Mouse (Mus musculus): ENCODE data around the gene Akap2. TPM values are rescaled to one million over a fixed set of nuclear protein-coding genes. Genes with fewer than 3 reads are reported as not detected.

Gene Akap2
- polyA plus RNA-seq, 1 experiment from 2014 or later = 31.3 TPM

GRCm38 (mm10) chr4:57751566-57751965 lies 34.1 kb downstream of the Akap2 start:
- no peaks in the 10 kb centered on the region for H3K4me1 ChIP-seq (ENCODE audit: control insufficient read depth, insufficient read depth, low read length)
- H3K9me3 ChIP-seq (ENCODE audit: control insufficient read depth, low read depth, low read length) = no peaks in the 10 kb centered on the region
- ATAC-seq (ENCODE audit: insufficient number of reproducible peaks, insufficient read depth, low FRiP score, low read depth) = no peak
- 93% methylated on average over 11 of the region's 11 CpGs for whole genome bisulfite sequencing
- H3K27ac ChIP-seq (ENCODE audit: low read length) = no peak overlapping the region
- no peak overlapping the region for H3K9ac ChIP-seq (replicated peaks; ENCODE audit: low read depth, low read length)
- H3K36me3 ChIP-seq (ENCODE audit: control insufficient read depth, insufficient read depth, low read length) = no peaks in the 10 kb centered on the region
- no peak overlapping the region for H3K4me3 ChIP-seq (ENCODE audit: low read depth, low read length)
- no peaks in the 10 kb centered on the region for H3K27me3 ChIP-seq (ENCODE audit: control insufficient read depth, insufficient read depth, low read length)
- H3K4me2 ChIP-seq (replicated peaks; ENCODE audit: low read depth, low read length) = no peak overlapping the region

GRCm38 (mm10) chr4:57755085-57755484 lies 37.6 kb downstream of the Akap2 start:
- WGBS = 91% methylated on average over 11 of the region's 11 CpGs
- no peaks in the 10 kb centered on the region for H3K27me3 ChIP-seq (ENCODE audit: control insufficient read depth, insufficient read depth, low read length)

GRCm38 (mm10) chr4:57757997-57758396 lies 40.5 kb downstream of the Akap2 start:
- Histone ChIP-seq H3K36me3 (ENCODE audit: control insufficient read depth, insufficient read depth, low read length) (no peaks in the 10 kb centered on the region), H3K9me3 (ENCODE audit: control insufficient read depth, low read depth, low read length) (no peaks in the 10 kb centered on the region), H3K9ac (replicated peaks; ENCODE audit: low read depth, low read length) (no peak overlapping the region), H3K4me1 (ENCODE audit: control insufficient read depth, insufficient read depth, low read length) (no peaks in the 10 kb centered on the region), H3K4me2 (replicated peaks; ENCODE audit: low read depth, low read length) (no peak overlapping the region), H3K4me3 (ENCODE audit: low read depth, low read length) (no peak overlapping the region), H3K27me3 (ENCODE audit: control insufficient read depth, insufficient read depth, low read length) (no peaks in the 10 kb centered on the region), H3K27ac (ENCODE audit: low read length) (no peak overlapping the region)
- ATAC-seq (ENCODE audit: insufficient number of reproducible peaks, insufficient read depth, low FRiP score, low read depth) = no peak
- 62% methylated on average over 11 of the region's 11 CpGs for WGBS

More at GRCm38 (mm10) chr4:57755085-57755484, 37.6 kb downstream of the Akap2 start:
- Histone ChIP-seq H3K4me2 (replicated peaks; ENCODE audit: low read depth, low read length) (no peak overlapping the region), H3K4me3 (ENCODE audit: low read depth, low read length) (no peak overlapping the region), H3K9ac (replicated peaks; ENCODE audit: low read depth, low read length) (no peak overlapping the region), H3K27ac (ENCODE audit: low read length) (no peak overlapping the region), H3K36me3 (ENCODE audit: control insufficient read depth, insufficient read depth, low read length) (no peaks in the 10 kb centered on the region), H3K9me3 (ENCODE audit: control insufficient read depth, low read depth, low read length) (no peaks in the 10 kb centered on the region), H3K4me1 (ENCODE audit: control insufficient read depth, insufficient read depth, low read length) (no peaks in the 10 kb centered on the region)
- ATAC-seq (ENCODE audit: insufficient number of reproducible peaks, insufficient read depth, low FRiP score, low read depth) = no peak

GRCm38 (mm10) chr4:57762424-57762823 lies 45.0 kb downstream of the Akap2 start:
- ATAC-seq (ENCODE audit: insufficient number of reproducible peaks, insufficient read depth, low FRiP score, low read depth) = no peak

GRCm38 (mm10) chr4:57764392-57764791 lies 46.9 kb downstream of the Akap2 start:
- no peaks in the 10 kb centered on the region for H3K36me3 ChIP-seq (ENCODE audit: control insufficient read depth, insufficient read depth, low read length)
- H3K27me3 ChIP-seq (ENCODE audit: control insufficient read depth, insufficient read depth, low read length) = no peaks in the 10 kb centered on the region
- peaks cover 7% of the 10 kb centered on the region; the same call in 1 of the 2 replicates for H3K4me1 ChIP-seq (ENCODE audit: control insufficient read depth, insufficient read depth, low read length)
- ATAC-seq (ENCODE audit: insufficient number of reproducible peaks, insufficient read depth, low FRiP score, low read depth) = no peak
- no peak overlapping the region for H3K4me3 ChIP-seq (ENCODE audit: low read depth, low read length)
- WGBS = 36% methylated on average over 1 of the region's 1 CpGs
- H3K9ac ChIP-seq (replicated peaks; ENCODE audit: low read depth, low read length) = no peak overlapping the region
- no peaks in the 10 kb centered on the region for H3K9me3 ChIP-seq (ENCODE audit: control insufficient read depth, low read depth, low read length)
- H3K4me2 ChIP-seq (replicated peaks; ENCODE audit: low read depth, low read length) = no peak overlapping the region
- peak overlapping the region; percentile 35; the same call in 1 of the 2 replicates for H3K27ac ChIP-seq (ENCODE audit: low read length)

More at GRCm38 (mm10) chr4:57762424-57762823, 45.0 kb downstream of the Akap2 start:
- Histone ChIP-seq H3K4me2 (replicated peaks; ENCODE audit: low read depth, low read length) (no peak overlapping the region), H3K9ac (replicated peaks; ENCODE audit: low read depth, low read length) (no peak overlapping the region), H3K36me3 (ENCODE audit: control insufficient read depth, insufficient read depth, low read length) (no peaks in the 10 kb centered on the region), H3K27ac (ENCODE audit: low read length) (no peak overlapping the region), H3K4me1 (ENCODE audit: control insufficient read depth, insufficient read depth, low read length) (peaks cover 7% of the 10 kb centered on the region; the same call in 1 of the 2 replicates), H3K27me3 (ENCODE audit: control insufficient read depth, insufficient read depth, low read length) (no peaks in the 10 kb centered on the region), H3K4me3 (ENCODE audit: low read depth, low read length) (no peak overlapping the region), H3K9me3 (ENCODE audit: control insufficient read depth, low read depth, low read length) (no peaks in the 10 kb centered on the region)
- 61% methylated on average over 7 of the region's 7 CpGs for WGBS

GRCm38 (mm10) chr4:57764926-57765325 lies 47.5 kb downstream of the Akap2 start:
- H3K4me2 ChIP-seq (replicated peaks; ENCODE audit: low read depth, low read length) = no peak overlapping the region
- no peak overlapping the region for H3K9ac ChIP-seq (replicated peaks; ENCODE audit: low read depth, low read length)
- no peaks in the 10 kb centered on the region for H3K36me3 ChIP-seq (ENCODE audit: control insufficient read depth, insufficient read depth, low read length)
- ATAC-seq (ENCODE audit: insufficient number of reproducible peaks, insufficient read depth, low FRiP score, low read depth) = no peak
- H3K27me3 ChIP-seq (ENCODE audit: control insufficient read depth, insufficient read depth, low read length) = no peaks in the 10 kb centered on the region
- no peak overlapping the region; the same call in 1 of the 2 replicates for H3K27ac ChIP-seq (ENCODE audit: low read length)
- no peak overlapping the region for H3K4me3 ChIP-seq (ENCODE audit: low read depth, low read length)
- no peaks in the 10 kb centered on the region for H3K9me3 ChIP-seq (ENCODE audit: control insufficient read depth, low read depth, low read length)
- peaks cover 7% of the 10 kb centered on the region; the same call in 1 of the 2 replicates for H3K4me1 ChIP-seq (ENCODE audit: control insufficient read depth, insufficient read depth, low read length)
- 61% methylated on average over 1 of the region's 1 CpGs for WGBS

- Histone ChIP-seq H3K9me3 (ENCODE audit: control insufficient read depth, low read depth, low read length) (no peaks in the 10 kb centered on the region), H3K9ac (replicated peaks; ENCODE audit: low read depth, low read length) (no peak overlapping the region), H3K27me3 (ENCODE audit: control insufficient read depth, insufficient read depth, low read length) (no peaks in the 10 kb centered on the region), H3K4me1 (ENCODE audit: control insufficient read depth, insufficient read depth, low read length) (peaks cover 7% of the 10 kb centered on the region; the same call in 1 of the 2 replicates), H3K4me3 (ENCODE audit: low read depth, low read length) (no peak overlapping the region), H3K36me3 (ENCODE audit: control insufficient read depth, insufficient read depth, low read length) (no peaks in the 10 kb centered on the region), H3K27ac (ENCODE audit: low read length) (no peak overlapping the region), H3K4me2 (replicated peaks; ENCODE audit: low read depth, low read length) (no peak overlapping the region)
- no peak for ATAC-seq (ENCODE audit: insufficient number of reproducible peaks, insufficient read depth, low FRiP score, low read depth)
- WGBS = 48% methylated on average over 4 of the region's 4 CpGs
These were observed 48.3 kb downstream of the Akap2 start for GRCm38 (mm10) chr4:57765806-57766205.

- H3K4me2 ChIP-seq (replicated peaks; ENCODE audit: low read depth, low read length) = no peak overlapping the region
- H3K27me3 ChIP-seq (ENCODE audit: control insufficient read depth, insufficient read depth, low read length) = no peaks in the 10 kb centered on the region
- 50% methylated on average over 3 of the region's 3 CpGs for WGBS
- no peak overlapping the region for H3K4me3 ChIP-seq (ENCODE audit: low read depth, low read length)
- H3K36me3 ChIP-seq (ENCODE audit: control insufficient read depth, insufficient read depth, low read length) = no peaks in the 10 kb centered on the region
- H3K9me3 ChIP-seq (ENCODE audit: control insufficient read depth, low read depth, low read length) = no peaks in the 10 kb centered on the region
- no peak overlapping the region for H3K9ac ChIP-seq (replicated peaks; ENCODE audit: low read depth, low read length)
- peaks cover 7% of the 10 kb centered on the region; the same call in 1 of the 2 replicates for H3K4me1 ChIP-seq (ENCODE audit: control insufficient read depth, insufficient read depth, low read length)
- H3K27ac ChIP-seq (ENCODE audit: low read length) = no peak overlapping the region
- no peak for ATAC-seq (ENCODE audit: insufficient number of reproducible peaks, insufficient read depth, low FRiP score, low read depth)
These were observed 51.5 kb downstream of the Akap2 start for GRCm38 (mm10) chr4:57769007-57769406.

GRCm38 (mm10) chr4:57770185-57770823 lies 52.8 kb downstream of the Akap2 start:
- H3K27ac ChIP-seq (ENCODE audit: low read length) = no peak overlapping the region
- no peak for ATAC-seq (ENCODE audit: insufficient number of reproducible peaks, insufficient read depth, low FRiP score, low read depth)
- H3K27me3 ChIP-seq (ENCODE audit: control insufficient read depth, insufficient read depth, low read length) = no peaks in the 10 kb centered on the region
- no peaks in the 10 kb centered on the region for H3K9me3 ChIP-seq (ENCODE audit: control insufficient read depth, low read depth, low read length)
- WGBS = 85% methylated on average over 4 of the region's 4 CpGs
- H3K9ac ChIP-seq (replicated peaks; ENCODE audit: low read depth, low read length) = no peak overlapping the region
- no peak overlapping the region for H3K4me3 ChIP-seq (ENCODE audit: low read depth, low read length)
- no peaks in the 10 kb centered on the region; the same call in 1 of the 2 replicates for H3K4me1 ChIP-seq (ENCODE audit: control insufficient read depth, insufficient read depth, low read length)
- H3K4me2 ChIP-seq (replicated peaks; ENCODE audit: low read depth, low read length) = no peak overlapping the region
- no peaks in the 10 kb centered on the region for H3K36me3 ChIP-seq (ENCODE audit: control insufficient read depth, insufficient read depth, low read length)
